Mouse (Mus musculus) heart, embryonic 11.5 days (tissue): ENCODE measurements at regions not wholly inside any gene's neighbourhood (a gene's known extent, or its start where the extent isn't known, plus 50 kb on each side); places are given as distances from the start of the nearest gene placed in this dataset.
A peak's percentile ranks its signal among the peaks of the same experiment; 100 is the strongest.

Experiments used
- ATAC-seq: fragments of 200-750 bp; cut with Nextera tagmentation; replicated peaks from 2 replicates; pipeline ENCODE4 v1.8.0; 2017; ENCODE audit warnings: moderate library complexity; ENCODE audit not compliant: insufficient number of reproducible peaks, low FRiP score, low TSS enrichment
- H3K27ac ChIP-seq: fragments of 300-500 bp; sonication (generic); 2 replicates; pipeline ENCODE4 v1.5.1; 2014; ENCODE audit warnings: mild to moderate bottlenecking, low read depth, low read length
- H3K27me3 ChIP-seq: fragments of 300-500 bp; sonication (generic); 2 replicates; pipeline ENCODE4 v1.6.1; 2014; ENCODE audit warnings: mild to moderate bottlenecking, low read length, mixed read lengths; ENCODE audit not compliant: control insufficient read depth, insufficient read depth
- H3K36me3 ChIP-seq: fragments of 300-500 bp; sonication (generic); 2 replicates; pipeline ENCODE4 v1.6.1; 2014; ENCODE audit warnings: mild to moderate bottlenecking, low read length, moderate library complexity, mixed read lengths; ENCODE audit not compliant: control insufficient read depth, insufficient read depth
- H3K4me1 ChIP-seq: fragments of 300-500 bp; sonication (generic); 2 replicates; pipeline ENCODE4 v1.6.1; 2014; ENCODE audit warnings: low read length; ENCODE audit not compliant: control insufficient read depth, insufficient read depth
- H3K4me2 ChIP-seq: fragments of 300-500 bp; sonication (generic); 2 replicates; pipeline ENCODE4 v1.6.1; 2014; ENCODE audit warnings: mild to moderate bottlenecking, moderate library complexity
- H3K4me3 ChIP-seq: fragments of 300-500 bp; sonication (generic); 2 replicates; pipeline ENCODE4 v1.5.1; 2014; ENCODE audit warnings: low read depth, low read length
- H3K9ac ChIP-seq: fragments of 300-500 bp; sonication (generic); 2 replicates; pipeline ENCODE4 v1.6.1; 2014; ENCODE audit warnings: mild to moderate bottlenecking, low read depth, low read length, moderate library complexity
- H3K9me3 ChIP-seq: fragments of 300-500 bp; sonication (generic); replicated peaks from 2 replicates; pipeline ENCODE4 v1.6.1; 2016; ENCODE audit warnings: low read length; ENCODE audit not compliant: control insufficient read depth
- WGBS: fragments of 180-500 bp; shearing (Covaris S2); extraction: QIAGEN DNeasy Blood & Tissue Kit; methylation state at CpG from one replicate; pipeline ENCODE4 v1.1.7; 2014; ENCODE audit not compliant: insufficient replicate concordance; 5-methylcytosine and 5-hydroxymethylcytosine counted together

DNA sequence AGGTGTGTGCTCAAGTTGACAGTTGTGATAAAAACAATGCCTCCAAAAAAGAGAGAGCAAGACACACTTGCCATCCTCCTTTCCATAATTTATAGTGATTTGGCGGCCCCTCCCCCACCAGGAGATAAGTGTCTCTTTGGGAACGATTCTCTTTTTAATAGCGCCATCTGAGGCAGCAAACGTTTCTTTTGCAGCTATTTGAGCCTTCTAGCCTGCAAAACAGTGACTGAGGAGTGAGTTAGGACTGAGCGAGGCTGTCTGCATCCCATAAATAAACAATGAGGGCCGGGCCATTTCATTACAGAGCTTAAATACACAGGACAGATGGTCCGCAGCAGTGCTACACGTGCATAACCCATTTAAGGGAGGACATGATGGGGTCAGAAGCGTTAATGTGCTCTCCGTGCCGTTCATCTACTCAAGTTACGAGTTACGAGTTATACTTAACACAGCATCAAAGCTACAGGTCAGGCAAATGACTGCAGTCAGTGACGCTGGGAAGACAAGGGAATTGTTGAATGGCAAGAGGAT is 99.0 kb upstream of the Slc25a26 start:
- no peaks in the 10 kb centered on the region for H3K36me3 ChIP-seq
- H3K4me3 ChIP-seq: no peak overlapping the region
- 0 out of 2 replicates have a peak, but pooled peaks cover 3% of the 10 kb centered on the region for H3K4me1 ChIP-seq
- H3K27ac ChIP-seq: no peak overlapping the region
- ATAC-seq: no peak
- 57% methylated on average over 14 of the region's 14 CpGs for WGBS
- peak overlapping the region; percentile 0; the same call in 1 of the 2 replicates for H3K4me2 ChIP-seq
- H3K27me3 ChIP-seq: no peaks in the 10 kb centered on the region
- no peaks in the 10 kb centered on the region for H3K9me3 ChIP-seq
- no peak overlapping the region for H3K9ac ChIP-seq

GRCm38 (mm10) chr6:94400471-94401051 is 99.6 kb upstream of the Slc25a26 start:
- Histone ChIP-seq H3K4me2 (peak overlapping the region; percentile 0; the same call in 1 of the 2 replicates), H3K4me3 (no peak overlapping the region), H3K4me1 (0 out of 2 replicates have a peak, but pooled peaks cover under 1% of the 10 kb centered on the region), H3K36me3 (no peaks in the 10 kb centered on the region), H3K9me3 (no peaks in the 10 kb centered on the region), H3K27me3 (no peaks in the 10 kb centered on the region), H3K27ac (no peak overlapping the region), H3K9ac (no peak overlapping the region)
- ATAC-seq: no peak; the same call in 1 of the 2 replicates
- 50% methylated on average over 13 of the region's 13 CpGs for WGBS

DNA sequence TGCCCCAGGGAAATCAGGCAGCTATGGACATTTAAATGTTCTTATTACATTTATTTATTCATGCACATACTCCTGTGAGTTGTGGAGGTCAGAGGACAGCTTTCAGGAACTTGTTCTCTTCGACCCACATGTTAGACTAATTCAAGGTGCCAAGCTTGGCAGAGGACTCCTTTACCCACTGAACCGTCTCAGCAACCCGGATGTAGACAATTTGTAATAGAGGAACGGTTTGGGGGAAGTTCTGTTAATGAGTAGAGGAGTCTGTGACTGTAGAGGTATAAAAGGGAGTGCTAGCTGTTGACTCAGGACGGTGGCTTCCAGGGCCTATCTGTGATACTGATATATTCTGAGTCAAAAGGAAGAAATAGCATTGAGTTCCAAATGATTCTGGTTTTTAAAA is 107.4 kb upstream of the Magi1 start:
- no peak overlapping the region for H3K4me3 ChIP-seq
- H3K27ac ChIP-seq: no peak overlapping the region
- H3K4me1 ChIP-seq: peaks cover 34% of the 10 kb centered on the region
- no peaks in the 10 kb centered on the region for H3K9me3 ChIP-seq
- no peaks in the 10 kb centered on the region for H3K27me3 ChIP-seq
- H3K4me2 ChIP-seq: no peak overlapping the region
- no peaks in the 10 kb centered on the region for H3K36me3 ChIP-seq
- H3K9ac ChIP-seq: no peak overlapping the region
- WGBS: 56% methylated on average over 5 of the region's 5 CpGs
- ATAC-seq: no peak

DNA sequence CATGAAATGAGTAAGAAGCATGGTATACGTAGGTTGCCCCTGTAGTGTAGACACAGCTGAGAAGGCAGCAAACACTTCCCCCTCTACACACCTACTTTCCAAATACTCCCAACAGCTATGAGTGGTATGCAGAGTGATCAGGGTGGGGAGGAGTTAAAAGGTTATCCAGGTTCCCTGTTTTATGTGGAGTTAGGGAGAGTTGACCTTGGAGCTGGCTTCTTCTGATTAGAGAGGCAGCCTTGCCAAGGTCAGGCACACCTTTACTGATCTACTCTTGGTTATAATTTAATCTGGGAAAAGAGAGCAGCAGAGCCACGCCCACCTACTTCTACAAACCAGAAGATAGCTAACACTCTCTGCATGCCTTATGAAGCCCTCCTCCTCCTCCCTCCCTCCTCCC is 106.7 kb upstream of the Magi1 start:
- 65% methylated on average over 2 of the region's 2 CpGs for WGBS
- H3K27ac ChIP-seq: 0 out of 2 replicates have a peak overlapping the region, but pooled peaks have one; percentile 22
- no peaks in the 10 kb centered on the region for H3K9me3 ChIP-seq
- no peak for ATAC-seq
- no peak overlapping the region for H3K9ac ChIP-seq
- H3K4me1 ChIP-seq: peaks cover 34% of the 10 kb centered on the region
- H3K4me2 ChIP-seq: no peak overlapping the region
- no peaks in the 10 kb centered on the region for H3K27me3 ChIP-seq
- no peaks in the 10 kb centered on the region for H3K36me3 ChIP-seq
- H3K4me3 ChIP-seq: no peak overlapping the region

DNA sequence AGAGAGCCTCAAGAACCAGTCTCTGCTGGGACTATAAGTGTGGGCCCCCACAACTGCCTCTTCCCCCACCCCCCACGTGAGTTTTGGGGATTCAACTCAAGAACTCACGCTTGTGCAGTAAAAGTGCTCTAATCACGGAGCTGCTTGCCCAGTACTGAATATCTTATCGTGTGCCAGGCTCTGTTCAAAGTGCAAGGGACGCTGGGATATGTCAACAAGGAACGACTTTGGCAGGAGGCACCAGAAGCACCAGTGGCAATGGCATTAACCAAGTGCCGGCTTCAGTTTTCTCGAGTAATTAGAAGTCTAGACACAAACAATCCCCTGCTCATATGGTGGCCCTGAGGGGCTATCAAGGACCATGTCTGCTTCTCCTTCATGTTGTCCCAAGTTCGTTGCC is 106.0 kb upstream of the Magi1 start:
- Histone ChIP-seq H3K27ac (no peak overlapping the region), H3K9me3 (no peaks in the 10 kb centered on the region), H3K36me3 (no peaks in the 10 kb centered on the region), H3K4me2 (no peak overlapping the region), H3K27me3 (no peaks in the 10 kb centered on the region), H3K9ac (no peak overlapping the region), H3K4me1 (peaks cover 34% of the 10 kb centered on the region), H3K4me3 (no peak overlapping the region)
- 42% methylated on average over 9 of the region's 9 CpGs for WGBS
- no peak for ATAC-seq

- Histone ChIP-seq H3K4me2 (0 out of 2 replicates have a peak overlapping the region, but pooled peaks have one; percentile 1), H3K4me1 (peaks cover 32% of the 10 kb centered on the region), H3K9me3 (no peaks in the 10 kb centered on the region), H3K4me3 (no peak overlapping the region), H3K9ac (no peak overlapping the region), H3K27ac (peak overlapping the region; percentile 36; the same call in 1 of the 2 replicates), H3K27me3 (no peaks in the 10 kb centered on the region), H3K36me3 (no peaks in the 10 kb centered on the region)
- WGBS: 40% methylated on average over 2 of the region's 2 CpGs
- ATAC-seq: no peak
Observed at GRCm38 (mm10) chr6:94387648-94388047, 103.9 kb upstream of the Magi1 start.

DNA sequence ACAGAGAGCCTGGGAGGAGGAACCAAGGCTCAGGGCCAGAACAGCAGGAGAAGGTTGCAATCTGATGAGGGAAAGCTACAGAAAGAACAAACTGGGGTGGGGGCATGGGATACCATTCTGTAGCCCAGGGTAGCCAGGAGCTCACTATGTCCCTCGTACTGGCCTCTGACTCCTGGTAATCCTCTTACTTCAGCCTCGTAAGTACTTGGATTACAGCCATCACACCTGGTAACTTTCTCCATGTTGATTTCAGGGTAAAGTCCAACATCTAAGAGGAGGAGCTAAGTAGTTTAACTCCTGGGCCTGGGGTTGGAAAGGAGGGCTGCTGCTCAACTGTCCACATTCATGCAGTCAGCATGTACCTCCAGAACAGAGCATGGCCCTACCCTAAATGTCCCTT is 101.8 kb upstream of the Magi1 start:
- Histone ChIP-seq H3K4me3 (no peak overlapping the region), H3K27ac (no peak overlapping the region)

GRCm38 (mm10) chr6:94369991-94370390 is 86.3 kb upstream of the Magi1 start:
- H3K9me3 ChIP-seq: no peaks in the 10 kb centered on the region
- H3K27me3 ChIP-seq: no peaks in the 10 kb centered on the region
- ATAC-seq: no peak
- no peak overlapping the region for H3K27ac ChIP-seq
- H3K9ac ChIP-seq: no peak overlapping the region
- no peak overlapping the region for H3K4me2 ChIP-seq
- 80% methylated on average over 2 of the region's 2 CpGs for WGBS
- H3K4me3 ChIP-seq: no peak overlapping the region
- no peaks in the 10 kb centered on the region for H3K4me1 ChIP-seq
- H3K36me3 ChIP-seq: no peaks in the 10 kb centered on the region

More for the DNA sequence above, 101.8 kb upstream of the Magi1 start:
- H3K9me3 ChIP-seq: no peaks in the 10 kb centered on the region
- no peak for ATAC-seq
- H3K9ac ChIP-seq: no peak overlapping the region
- H3K36me3 ChIP-seq: no peaks in the 10 kb centered on the region
- 89% methylated on average over 2 of the region's 2 CpGs for WGBS
- H3K4me1 ChIP-seq: peaks cover 29% of the 10 kb centered on the region
- no peaks in the 10 kb centered on the region for H3K27me3 ChIP-seq
- H3K4me2 ChIP-seq: no peak overlapping the region

DNA sequence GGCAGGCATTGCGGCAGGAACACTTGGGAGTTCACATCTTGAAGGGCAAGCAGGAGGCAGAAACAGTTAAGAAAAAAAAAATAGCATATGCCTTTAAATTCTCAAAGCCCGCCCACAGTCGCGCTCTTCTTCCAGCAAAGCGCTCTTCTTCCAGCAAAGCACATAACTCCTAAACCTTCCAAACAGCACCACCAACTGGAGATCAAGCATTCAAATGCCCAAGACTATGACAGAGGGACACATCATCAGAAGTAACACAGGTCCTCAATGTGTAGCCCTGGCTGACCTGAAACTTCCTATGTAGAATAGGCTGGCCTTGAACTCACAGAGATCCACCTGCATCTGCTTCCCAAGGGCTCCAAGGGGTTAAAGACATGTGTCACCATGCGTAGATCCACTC is 80.2 kb upstream of the Magi1 start:
- Histone ChIP-seq H3K4me2 (no peak overlapping the region), H3K27me3 (no peaks in the 10 kb centered on the region), H3K27ac (no peak overlapping the region), H3K4me3 (no peak overlapping the region), H3K9ac (no peak overlapping the region), H3K4me1 (no peaks in the 10 kb centered on the region), H3K36me3 (no peaks in the 10 kb centered on the region), H3K9me3 (no peaks in the 10 kb centered on the region)
- WGBS: 74% methylated on average over 6 of the region's 6 CpGs
- ATAC-seq: no peak
